Mouse (Mus musculus) embryo, embryonic 10 days (tissue): ENCODE measurements around the gene Olfr1057.
"Not testable (repeated sequence)": the region's sequence is repeated elsewhere in the genome, so short reads cannot be mapped to it uniquely, and the experiment has no call there.

ENCODE experiments used
- DNase-seq: peaks from one replicate; pipeline ENCODE4 v3.0.0-alpha.2; 2015; ENCODE audit warnings: low spot score

Gene Olfr1057

GRCm38 (mm10) chr2:86378293-86378692 lies at the start of gene Olfr1057:
Gene Olfr1057, minus strand, starts transcription at chr2:86378393.
- no peak for DNase-seq

GRCm38 (mm10) chr2:86426649-86427048 lies 48.5 kb upstream of the Olfr1057 start, which contains the start of gene Olfr1062:
Gene Olfr1062, minus strand, starts transcription at chr2:86426749.
- not testable (repeated sequence) for DNase-seq

GRCm38 (mm10) chr2:86413950-86414349 lies 35.8 kb upstream of the Olfr1057 start, which contains the start of gene Olfr1061:
Gene Olfr1061, minus strand, starts transcription at chr2:86414050.
- DNase-seq: no peak

- no peak for DNase-seq
Observed at GRCm38 (mm10) chr2:86395114-86395513, 16.9 kb upstream of the Olfr1057 start.

- not testable (repeated sequence) for DNase-seq
Observed at GRCm38 (mm10) chr2:86388461-86388860, 10.3 kb upstream of the Olfr1057 start, which contains the start of gene Olfr1058. Gene Olfr1058, minus strand, starts transcription at chr2:86388561.

GRCm38 (mm10) chr2:86366342-86366741 lies 11.9 kb downstream of the Olfr1057 start:
- not testable (repeated sequence) for DNase-seq

GRCm38 (mm10) chr2:86362369-86362768 lies 15.8 kb downstream of the Olfr1057 start, which contains the start of gene Olfr1056:
Gene Olfr1056, minus strand, starts transcription at chr2:86362469.
- no peak for DNase-seq

GRCm38 (mm10) chr2:86351751-86352150 lies 26.4 kb downstream of the Olfr1057 start:
- not testable (repeated sequence) for DNase-seq

- DNase-seq: no peak
Observed at GRCm38 (mm10) chr2:86350184-86350583, 28.0 kb downstream of the Olfr1057 start, which contains the start of gene Olfr1055. Gene Olfr1055, minus strand, starts transcription at chr2:86350284.

GRCm38 (mm10) chr2:86335333-86335732 lies 42.9 kb downstream of the Olfr1057 start, which contains the start of gene Olfr1054:
Gene Olfr1054, minus strand, starts transcription at chr2:86335433.
- DNase-seq: no peak
